Mouse (Mus musculus): ENCODE data around the gene Polh. TPM values are rescaled to one million over a fixed set of nuclear protein-coding genes. Genes with fewer than 3 reads are reported as not detected.

Gene Polh
- polyA plus RNA-seq, 1 experiment from 2014 or later, result 10.3 TPM

- no peak for ATAC-seq (ENCODE audit: insufficient number of reproducible peaks, low FRiP score, low TSS enrichment, low read depth)
- Histone ChIP-seq H3K4me2 (ENCODE audit: low read depth, severe bottlenecking) (no peak overlapping the region), H3K9me3 (ENCODE audit: control insufficient read depth, low read length) (no peaks in the 10 kb centered on the region), H3K36me3 (ENCODE audit: control insufficient read depth, insufficient read depth, low read length) (peaks cover 44% of the 10 kb centered on the region), H3K4me1 (ENCODE audit: control insufficient read depth, insufficient read depth, low read length) (peaks cover 2% of the 10 kb centered on the region; the same call in 1 of the 2 replicates), H3K4me3 (ENCODE audit: low read depth, low read length) (no peak overlapping the region), H3K9ac (ENCODE audit: low read length) (no peak overlapping the region), H3K27ac (replicated peaks; ENCODE audit: low read depth, low read length) (no peak overlapping the region), H3K27me3 (ENCODE audit: control insufficient read depth, insufficient read depth, low read length) (no peaks in the 10 kb centered on the region)
- WGBS, result 95% methylated on average over 4 of the region's 4 CpGs
- no peak for DNase-seq (ENCODE audit: low spot score)
Observed at GRCm38 (mm10) chr17:46123285-46123684, 79.2 kb downstream of the Polh start.

GRCm38 (mm10) chr17:46122791-46123190 is 79.7 kb downstream of the Polh start:
- WGBS, result 98% methylated on average over 4 of the region's 4 CpGs
- Histone ChIP-seq H3K9me3 (ENCODE audit: control insufficient read depth, low read length) (no peaks in the 10 kb centered on the region), H3K4me1 (ENCODE audit: control insufficient read depth, insufficient read depth, low read length) (peaks cover 6% of the 10 kb centered on the region), H3K27me3 (ENCODE audit: control insufficient read depth, insufficient read depth, low read length) (no peaks in the 10 kb centered on the region), H3K9ac (ENCODE audit: low read length) (no peak overlapping the region), H3K4me3 (ENCODE audit: low read depth, low read length) (no peak overlapping the region), H3K4me2 (ENCODE audit: low read depth, severe bottlenecking) (no peak overlapping the region), H3K36me3 (ENCODE audit: control insufficient read depth, insufficient read depth, low read length) (peaks cover 45% of the 10 kb centered on the region), H3K27ac (replicated peaks; ENCODE audit: low read depth, low read length) (no peak overlapping the region)
- no peak for ATAC-seq (ENCODE audit: insufficient number of reproducible peaks, low FRiP score, low TSS enrichment, low read depth)
- DNase-seq (ENCODE audit: low spot score), result no peak

MicroRNA genes within 50 kb of the gene (microRNA counts, 519-probe panel; counts per million panel counts)
- microRNA mmu-miR-693-3p, result not detected
- not detected for microRNA mmu-miR-693-5p

Small RNA genes lying within 50 kb of the gene (microRNA-seq; reads per million reads assigned to microRNA genes)
- gene Mir693, result 0.92 reads per million

Other genes with a start within 250 kb of the Polh start
- gene Vegfa, start 170.3 kb downstream of the Polh start, polyA plus RNA-seq (2014; fragmentation: Nextera tagmentation; extraction: Ambion mirVana), result 3.3 and 4.0 TPM in 2 replicates
- 152 and 165 TPM in 2 replicates for gene Mrps18a, start 91.7 kb downstream of the Polh start, polyA plus RNA-seq (2014; fragmentation: Nextera tagmentation; extraction: Ambion mirVana)
- gene Rsph9, start 58.4 kb downstream of the Polh start, polyA plus RNA-seq (2014; fragmentation: Nextera tagmentation; extraction: Ambion mirVana), result 12.1 and 13.1 TPM in 2 replicates
- 34.9 and 39.7 TPM in 2 replicates for gene Mad2l1bp, start 49.1 kb downstream of the Polh start, polyA plus RNA-seq (2014; fragmentation: Nextera tagmentation; extraction: Ambion mirVana)
- gene Gtpbp2, start 41.6 kb downstream of the Polh start, polyA plus RNA-seq (2014; fragmentation: Nextera tagmentation; extraction: Ambion mirVana), result 29.4 and 30.1 TPM in 2 replicates
- 73.0 and 73.8 TPM in 2 replicates for gene Xpo5, start 137 bp upstream of the Polh start, polyA plus RNA-seq (2014; fragmentation: Nextera tagmentation; extraction: Ambion mirVana)
- gene Polr1c, start 45.4 kb upstream of the Polh start, polyA plus RNA-seq (2014; fragmentation: Nextera tagmentation; extraction: Ambion mirVana), result 123 and 124 TPM in 2 replicates
- 64.0 and 76.9 TPM in 2 replicates for gene Yipf3, start 45.4 kb upstream of the Polh start, polyA plus RNA-seq (2014; fragmentation: Nextera tagmentation; extraction: Ambion mirVana)
- gene Lrrc73, start 50.9 kb upstream of the Polh start, polyA plus RNA-seq (2014; fragmentation: Nextera tagmentation; extraction: Ambion mirVana), result 0.69 and 0.72 TPM in 2 replicates
- gene Tjap1, start 80.4 kb upstream of the Polh start, polyA plus RNA-seq (2014; fragmentation: Nextera tagmentation; extraction: Ambion mirVana), result 53.1 and 54.3 TPM in 2 replicates
- 1.1 and 1.3 TPM in 2 replicates for gene Dlk2, start 94.8 kb upstream of the Polh start, polyA plus RNA-seq (2014; fragmentation: Nextera tagmentation; extraction: Ambion mirVana)
- 5.0 and 5.8 TPM in 2 replicates for gene Abcc10, start 125.7 kb upstream of the Polh start, polyA plus RNA-seq (2014; fragmentation: Nextera tagmentation; extraction: Ambion mirVana)
- gene Zfp318, start 181.1 kb upstream of the Polh start, polyA plus RNA-seq (2014; fragmentation: Nextera tagmentation; extraction: Ambion mirVana), result 16.1 and 17.0 TPM in 2 replicates
- 0.31 TPM in 1 of 2 replicates, not detected in the other for gene Crip3, start 226.3 kb upstream of the Polh start, polyA plus RNA-seq (2014; fragmentation: Nextera tagmentation; extraction: Ambion mirVana)
- gene Slc22a7, start 235.8 kb upstream of the Polh start, polyA plus RNA-seq (2014; fragmentation: Nextera tagmentation; extraction: Ambion mirVana), result not detected in 2 replicates